Mouse (Mus musculus) ES-E14 (cell line): ENCODE measurements around the gene Rpl10a. TPM values are rescaled to one million over a fixed set of nuclear protein-coding genes. Genes with fewer than 3 reads are reported as not detected.

Experiments used
- DNase-seq: peaks from one replicate; pipeline ENCODE4 v3.0.0-alpha.2; 2013; ENCODE audit warnings: low read depth, low spot score
- H3K27ac ChIP-seq: 2 replicates; pipeline ENCODE4 v1.5.1; 2012; ENCODE audit warnings: low read depth, mild to moderate bottlenecking, low read length, moderate library complexity, mixed read lengths; ENCODE audit not compliant: poor library complexity, insufficient read depth, severe bottlenecking
- H3K36me3 ChIP-seq: 2 replicates; pipeline ENCODE4 v1.6.1; 2012; ENCODE audit warnings: mild to moderate bottlenecking, low read length, moderate library complexity, mixed read lengths; ENCODE audit not compliant: control insufficient read depth, poor library complexity, insufficient read depth, severe bottlenecking
- H3K4me1 ChIP-seq, 2 experiments: fragments of 150-350 bp in 1 of 2; sonication (generic) in 1 of 2; 2 replicates each; pipeline ENCODE4 v1.6.1; 2012; ENCODE audit warnings: low read length in 2 of 2, mild to moderate bottlenecking in 1 of 2, mixed read lengths in 1 of 2; ENCODE audit not compliant: control insufficient read depth in 2 of 2, insufficient read depth in 2 of 2, poor library complexity in 1 of 2
- H3K4me3 ChIP-seq, 2 experiments: fragments of 150-350 bp in 1 of 2; sonication (generic) in 1 of 2; 2 replicates each; pipeline ENCODE4 v1.5.1; 2012; ENCODE audit warnings: low read length in 2 of 2, low read depth in 1 of 2, mild to moderate bottlenecking in 1 of 2, mixed read lengths in 1 of 2; ENCODE audit not compliant: insufficient read depth in 1 of 2, poor library complexity in 1 of 2, severe bottlenecking in 1 of 2
- H3K9ac ChIP-seq: 2 replicates; pipeline ENCODE4 v1.6.1; 2012; ENCODE audit warnings: low read depth, mild to moderate bottlenecking, low read length, mixed read lengths; ENCODE audit not compliant: poor library complexity, insufficient read depth, severe bottlenecking
- H3K9me3 ChIP-seq: fragments of 150-350 bp; sonication (generic); 2 replicates; pipeline ENCODE4 v1.6.1; 2012; ENCODE audit warnings: low read depth, mild to moderate bottlenecking, low read length; ENCODE audit not compliant: control insufficient read depth, insufficient read depth
- CHD2 ChIP-seq: IDR thresholded peaks from 2 replicates; pipeline ENCODE4 v1.6.1; 2014; ENCODE audit warnings: mild to moderate bottlenecking, low read depth, low read length, inconsistent platforms
- HCFC1 ChIP-seq: IDR thresholded peaks from 2 replicates; pipeline ENCODE4 v1.6.1; 2012; ENCODE audit warnings: low read length, inconsistent platforms, borderline replicate concordance; ENCODE audit not compliant: insufficient read depth
- MAFK ChIP-seq: IDR thresholded peaks from 2 replicates; pipeline ENCODE4 v1.6.1; 2014; ENCODE audit warnings: mild to moderate bottlenecking, low read depth, low read length, inconsistent platforms; ENCODE audit not compliant: insufficient read depth
- ZC3H11A ChIP-seq: IDR thresholded peaks from 2 replicates; pipeline ENCODE4 v1.6.1; 2012; ENCODE audit warnings: low read depth, mild to moderate bottlenecking, inconsistent platforms, low read length, borderline replicate concordance
- ZNF384 ChIP-seq: IDR thresholded peaks from 2 replicates; pipeline ENCODE4 v1.6.1; 2012; ENCODE audit warnings: low read depth, low read length, inconsistent platforms
- in situ Hi-C, 2 experiments: fragments of 600-800 bp; cut with MboI; formaldehyde crosslinking; loops; one replicate each; pipeline ENCODE4 v1.15.1; 2025; ENCODE audit warnings: low sequenced_read_pairs in 2 of 2, inconsistent platforms in 1 of 2; ENCODE audit not compliant: unreplicated experiment in 2 of 2
- total RNA-seq: library from RNA; depleted of rRNA; stranded (reverse); fragments of 300-350 nt; gene quantifications from 2 replicates; pipeline ENCODE4 v1.2.3, GENCODE M21; 2012

The Rpl10a gene
- total RNA-seq, 1 experiment, result 2,234 TPM

GRCm38 (mm10) chr17:28299669-28300320 is 28.5 kb upstream of the Rpl10a start:
- no peak for DNase-seq
- TF ChIP-seq ZNF384 (no peak), HCFC1 (no peak), ZC3H11A (no peak), MAFK (no peak), CHD2 (no peak)
- H3K9me3 ChIP-seq, result no peaks in the 10 kb centered on the region
- H3K36me3 ChIP-seq, result peaks cover 2% of the 10 kb centered on the region; the same call in 1 of the 2 replicates
- peaks cover 0 to 30% of the 10 kb centered on the region in 2 experiments; a peak in 2 of 4 replicates for H3K4me1 ChIP-seq
- in situ Hi-C loops, result no loop called here
- H3K4me3 ChIP-seq, result no peak overlapping the region
- peak overlapping the region; percentile 44; the same call in 1 of the 2 replicates for H3K9ac ChIP-seq
- no peak overlapping the region for H3K27ac ChIP-seq

DNA sequence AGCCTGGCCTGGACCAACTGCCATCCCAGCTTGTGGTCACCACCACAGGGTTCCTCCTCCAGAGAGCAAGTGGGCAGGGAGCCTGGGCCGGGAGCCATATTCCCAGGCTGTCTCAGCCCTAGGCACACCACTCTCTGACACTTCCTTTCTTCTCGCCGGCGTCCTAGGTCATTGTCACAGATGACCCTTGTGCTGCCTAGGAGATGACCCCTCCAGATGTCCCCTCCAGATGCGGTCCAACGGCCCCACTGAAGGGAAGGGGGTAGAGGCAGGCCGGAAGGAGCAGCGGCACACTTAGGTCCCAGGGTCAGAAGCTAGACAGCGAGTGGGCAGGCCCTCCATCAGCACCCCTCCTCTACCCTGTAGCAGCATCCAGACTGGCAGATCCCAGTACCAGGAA is 27.9 kb upstream of the Rpl10a start:
- no peak overlapping the region for H3K27ac ChIP-seq
- 0 out of 2 replicates have a peak overlapping the region, but pooled peaks have one; percentile 44 for H3K9ac ChIP-seq
- no peaks in the 10 kb centered on the region for H3K9me3 ChIP-seq
- no peak for DNase-seq
- H3K4me3 ChIP-seq, result no peak overlapping the region
- no peak for TF ChIP-seq ZNF384
- TF ChIP-seq CHD2, result no peak
- in situ Hi-C loops, result no loop called here
- peaks cover 1 to 30% of the 10 kb centered on the region in 2 experiments; a peak in 2 of 4 replicates for H3K4me1 ChIP-seq
- H3K36me3 ChIP-seq, result peaks cover 2% of the 10 kb centered on the region; the same call in 1 of the 2 replicates

DNA sequence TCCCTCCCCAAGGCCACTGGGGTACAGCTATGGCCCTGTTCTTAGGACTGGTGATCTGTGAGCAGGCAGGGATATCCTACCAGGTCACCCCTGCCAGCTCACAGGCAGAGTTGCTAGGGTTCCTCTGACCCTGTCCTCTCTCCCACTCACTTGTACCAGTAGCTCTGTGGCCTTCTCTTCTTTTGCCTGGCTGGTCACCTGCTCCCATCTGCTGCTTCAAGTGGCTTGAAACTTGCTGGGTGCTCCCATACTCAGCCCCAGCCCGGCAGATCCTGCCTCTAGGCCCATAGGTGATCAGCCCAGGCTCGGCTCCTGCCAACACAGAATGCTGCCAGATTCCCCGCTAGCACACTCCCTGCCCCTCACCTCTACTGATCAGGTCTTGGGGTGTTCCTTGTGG is 27.4 kb upstream of the Rpl10a start:
- TF ChIP-seq ZNF384, result no peak
- TF ChIP-seq ZC3H11A, result no peak
- TF ChIP-seq CHD2, result no peak
- no peak for TF ChIP-seq HCFC1
- no peak for TF ChIP-seq MAFK
- H3K36me3 ChIP-seq, result peaks cover 2% of the 10 kb centered on the region; the same call in 1 of the 2 replicates
- DNase-seq, result no peak
- no peak overlapping the region for H3K4me3 ChIP-seq
- in situ Hi-C loops, result no loop called here
- no peak overlapping the region for H3K27ac ChIP-seq
- peaks cover 1 to 30% of the 10 kb centered on the region in 2 experiments; a peak in 2 of 4 replicates for H3K4me1 ChIP-seq
- no peaks in the 10 kb centered on the region for H3K9me3 ChIP-seq
- no peak overlapping the region for H3K9ac ChIP-seq

DNA sequence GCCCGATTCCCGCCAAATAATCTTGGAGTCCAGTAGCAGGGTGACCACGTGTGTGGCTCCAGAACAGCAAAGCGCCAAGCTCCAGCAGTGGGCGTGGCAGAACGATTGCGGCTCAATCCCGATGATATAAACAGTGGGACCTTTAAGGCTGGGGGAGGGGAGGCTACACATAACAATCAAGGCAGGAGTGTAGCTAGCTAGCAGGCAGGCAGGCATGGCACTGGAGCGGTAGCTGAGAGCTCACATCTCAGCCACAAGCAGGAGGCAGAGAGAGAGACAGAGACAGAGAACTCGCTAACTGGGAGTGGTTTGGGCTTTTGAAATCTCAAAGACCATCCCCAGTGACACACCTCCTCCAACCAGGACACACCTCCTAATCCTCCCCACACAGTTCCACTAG is 23.1 kb upstream of the Rpl10a start:
- Histone ChIP-seq H3K9ac (no peak overlapping the region), H3K9me3 (no peaks in the 10 kb centered on the region), H3K4me3 (peak overlapping the region in 1 of 2 experiments; percentile 21; a peak in 1 of 4 replicates), H3K27ac (no peak overlapping the region), H3K36me3 (no peaks in the 10 kb centered on the region), H3K4me1 (peaks cover 1 to 17% of the 10 kb centered on the region in 2 experiments; a peak in 2 of 4 replicates)
- TF ChIP-seq MAFK, result no peak
- no peak for TF ChIP-seq ZC3H11A
- no peak for TF ChIP-seq HCFC1
- TF ChIP-seq CHD2, result no peak
- TF ChIP-seq ZNF384, result no peak
- DNase-seq, result no peak
- in situ Hi-C loops, result no loop called here
